Mouse (Mus musculus) cortical plate, adult 2 months (tissue): ENCODE measurements around the gene Arid5b.

ENCODE experiments used
- CTCF ChIP-seq: fragments of 200-500 bp; IDR thresholded peaks from 2 replicates; pipeline ENCODE4 v1.5.1; 2011; ENCODE audit warnings: mild to moderate bottlenecking, control low read depth, low read length; ENCODE audit not compliant: insufficient read depth; ENCODE audit errors: extremely low read depth
- POLR2A ChIP-seq: fragments of 200-500 bp; IDR thresholded peaks from 2 replicates; pipeline ENCODE4 v1.6.1; 2011; ENCODE audit warnings: mild to moderate bottlenecking, low read length, control low read depth; ENCODE audit not compliant: insufficient read depth; ENCODE audit errors: extremely low read depth

- peak; percentile 12; the same call in 1 of the 2 replicates for TF ChIP-seq CTCF
- TF ChIP-seq POLR2A, result no peak
Observed at GRCm38 (mm10) chr10:68238707-68239425, 39.7 kb downstream of the Arid5b start.
